Mouse (Mus musculus) heart, embryonic 10.5 days (tissue): ENCODE data around the gene Arhgap19. TPM values are rescaled to one million over a fixed set of nuclear protein-coding genes. Genes with fewer than 3 reads are reported as not detected.
A peak's percentile ranks its signal among the peaks of the same experiment; 100 is the strongest.

ENCODE experiments used
- DNase-seq: peaks from one replicate; pipeline ENCODE4 v3.0.0-alpha.2; 2017; ENCODE audit warnings: low spot score
- H3K27ac ChIP-seq: fragments of 300-500 bp; sonication (generic); 2 replicates; pipeline ENCODE4 v1.5.1; 2016; ENCODE audit warnings: mild to moderate bottlenecking
- H3K27me3 ChIP-seq: fragments of 300-500 bp; sonication (generic); 2 replicates; pipeline ENCODE4 v1.6.1; 2016; ENCODE audit warnings: mild to moderate bottlenecking; ENCODE audit not compliant: poor library complexity, insufficient read depth, severe bottlenecking
- H3K36me3 ChIP-seq: fragments of 300-500 bp; sonication (generic); 2 replicates; pipeline ENCODE4 v1.6.1; 2016; ENCODE audit warnings: mild to moderate bottlenecking, moderate library complexity
- H3K4me1 ChIP-seq: fragments of 300-500 bp; sonication (generic); 2 replicates; pipeline ENCODE4 v1.6.1; 2016; ENCODE audit warnings: mild to moderate bottlenecking
- H3K4me3 ChIP-seq: fragments of 300-500 bp; sonication (generic); 2 replicates; pipeline ENCODE4 v1.5.1; 2016; ENCODE audit warnings: mild to moderate bottlenecking, moderate library complexity
- H3K9me3 ChIP-seq: fragments of 300-500 bp; sonication (generic); 2 replicates; pipeline ENCODE4 v1.6.1; 2016; ENCODE audit warnings: mild to moderate bottlenecking, moderate library complexity
- WGBS: fragments of 180-500 bp; shearing (Covaris S2); methylation state at CpG from one replicate; pipeline ENCODE4 v1.1.7; 2016; 5-methylcytosine and 5-hydroxymethylcytosine counted together
- polyA plus RNA-seq: library from polyadenylated mRNA; unstranded; fragments of >200 nt; fragmentation: Nextera tagmentation; extraction: Ambion mirVana; gene quantifications from 2 replicates; pipeline ENCODE4 v1.2.1, GENCODE M21; 2016

Arhgap19 gene
- polyA plus RNA-seq, 1 experiment from 2014 or later = 29.5 TPM

DNA sequence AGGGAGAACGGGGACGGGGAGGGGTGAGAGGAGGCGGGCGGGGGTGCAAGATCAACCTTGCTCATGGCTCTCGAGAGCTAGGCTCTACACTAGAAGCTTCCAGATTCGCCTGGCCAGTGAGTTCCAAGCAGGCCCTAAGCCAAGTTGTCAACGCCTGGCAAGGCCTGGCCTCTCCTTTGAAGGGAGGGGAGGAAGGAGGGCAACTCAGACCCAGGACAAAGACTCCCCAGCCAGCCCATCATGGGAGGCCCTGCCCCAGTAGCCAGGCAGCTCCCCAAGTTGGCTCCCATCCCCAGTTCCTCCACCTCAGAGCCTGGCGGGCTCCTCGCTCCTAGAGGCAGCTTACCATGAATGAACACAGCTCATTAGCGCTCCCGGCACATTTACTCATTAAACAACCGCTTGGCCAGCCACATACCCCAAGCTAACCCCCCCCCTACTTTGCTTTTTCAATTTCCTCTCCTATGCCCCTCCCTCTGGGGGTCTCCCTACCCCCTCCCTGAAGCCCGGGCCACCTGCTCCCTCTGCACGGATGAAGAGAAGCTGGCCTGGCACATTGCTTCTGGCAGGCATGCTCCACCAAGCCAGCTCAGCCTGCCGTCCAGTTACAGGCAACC, 55.8 kb downstream of the Arhgap19 start:
- no peak for DNase-seq
- Histone ChIP-seq H3K4me3 (no peak overlapping the region), H3K9me3 (no peaks in the 10 kb centered on the region), H3K27ac (no peak overlapping the region), H3K4me1 (peaks cover 35% of the 10 kb centered on the region), H3K36me3 (no peaks in the 10 kb centered on the region), H3K27me3 (peaks cover 92% of the 10 kb centered on the region)
- 43% methylated on average over 15 of the region's 15 CpGs for WGBS

GRCm38 (mm10) chr19:41743396-41743795, 58.5 kb downstream of the Arhgap19 start, which contains the start of gene Slit1:
Gene Slit1 (minus strand): TSS chr19:41743665.
- no peak for DNase-seq
- no peaks in the 10 kb centered on the region for H3K9me3 ChIP-seq
- H3K27me3 ChIP-seq = peaks cover 97% of the 10 kb centered on the region
- H3K4me3 ChIP-seq = peak within 1 kb of the TSS; percentile 59
- H3K4me1 ChIP-seq = peaks cover 39% of the 10 kb centered on the region
- H3K27ac ChIP-seq = 0 out of 2 replicates have a peak within 1 kb of the TSS, but pooled peaks have one; percentile 16
- 1% methylated on average over 42 of the region's 44 CpGs for WGBS
- no peaks in the 10 kb centered on the region for H3K36me3 ChIP-seq

DNA sequence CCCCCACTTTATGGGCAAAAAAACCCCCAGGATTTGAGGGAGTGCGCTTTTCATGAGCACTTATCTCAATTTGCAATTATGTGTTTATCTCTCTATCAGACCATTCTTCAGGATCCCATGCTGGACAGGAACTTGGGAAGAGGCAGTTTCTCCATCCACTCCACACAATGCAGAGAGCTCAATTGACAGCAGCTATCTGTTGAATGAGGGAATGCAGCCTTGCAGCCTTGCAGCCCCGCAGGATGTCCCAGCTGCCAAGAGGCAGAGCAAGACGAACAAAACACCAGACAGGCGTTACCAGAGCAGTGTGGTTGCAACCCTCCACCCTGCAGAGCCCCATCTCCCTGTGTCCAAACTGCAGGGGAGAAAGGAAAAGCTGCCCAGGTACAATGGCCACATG, 63.0 kb downstream of the Arhgap19 start:
- Histone ChIP-seq H3K27ac (no peak overlapping the region), H3K36me3 (no peaks in the 10 kb centered on the region), H3K27me3 (peaks cover 94% of the 10 kb centered on the region), H3K4me3 (no peak overlapping the region), H3K4me1 (peaks cover 36% of the 10 kb centered on the region), H3K9me3 (no peaks in the 10 kb centered on the region)
- 2% methylated on average over 4 of the region's 4 CpGs for WGBS
- DNase-seq = no peak

- Histone ChIP-seq H3K4me3 (peak overlapping the region; percentile 46), H3K27ac (no peak overlapping the region), H3K4me1 (peaks cover 31% of the 10 kb centered on the region), H3K27me3 (peaks cover 94% of the 10 kb centered on the region), H3K36me3 (no peaks in the 10 kb centered on the region), H3K9me3 (no peaks in the 10 kb centered on the region)
- 5% methylated on average over 14 of the region's 14 CpGs for WGBS
- DNase-seq = no peak
Observed at GRCm38 (mm10) chr19:41738429-41738805, 63.4 kb downstream of the Arhgap19 start.

DNA sequence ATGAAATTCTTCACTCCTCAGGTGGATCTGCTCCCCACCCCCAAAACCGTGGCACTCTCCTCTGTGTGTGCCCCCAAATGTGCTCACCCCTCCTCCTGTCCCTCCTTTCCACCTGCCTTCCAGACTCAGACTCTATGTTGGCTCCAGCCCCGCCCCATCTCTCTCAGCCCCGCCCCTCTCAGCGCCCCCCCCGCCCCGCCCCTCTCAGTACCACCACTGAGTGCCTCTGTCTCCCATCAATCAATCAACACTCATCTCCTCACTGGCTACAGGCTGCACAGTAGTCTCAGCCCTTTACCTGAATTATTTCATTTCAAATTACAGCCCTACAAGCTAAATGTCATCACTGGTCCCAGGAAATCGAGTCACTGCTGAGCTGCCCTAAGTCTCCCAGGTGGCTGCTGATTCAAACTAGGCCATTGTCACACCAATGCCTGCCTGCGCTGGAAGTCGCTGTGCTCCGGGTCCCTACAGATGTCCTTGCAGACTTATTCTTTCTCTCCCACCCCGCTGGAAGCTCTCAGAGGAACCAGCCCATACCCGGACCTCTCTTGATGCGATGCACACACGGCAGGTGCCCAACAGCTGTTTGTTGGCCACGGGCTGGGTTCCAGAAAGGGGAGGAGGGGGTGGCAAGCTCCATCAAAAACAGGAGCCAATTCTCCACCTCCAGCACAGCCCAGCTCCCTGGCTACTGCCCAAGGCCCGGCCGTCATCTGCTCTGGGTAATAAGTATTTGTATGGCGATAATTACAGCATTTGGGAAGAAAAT, 64.0 kb downstream of the Arhgap19 start:
- no peaks in the 10 kb centered on the region for H3K36me3 ChIP-seq
- no peaks in the 10 kb centered on the region for H3K9me3 ChIP-seq
- no peak overlapping the region for H3K27ac ChIP-seq
- H3K4me3 ChIP-seq = peak overlapping the region; percentile 46
- 1% methylated on average over 17 of the region's 18 CpGs for WGBS
- peaks cover 25% of the 10 kb centered on the region for H3K4me1 ChIP-seq
- DNase-seq = no peak
- H3K27me3 ChIP-seq = peaks cover 90% of the 10 kb centered on the region

DNA sequence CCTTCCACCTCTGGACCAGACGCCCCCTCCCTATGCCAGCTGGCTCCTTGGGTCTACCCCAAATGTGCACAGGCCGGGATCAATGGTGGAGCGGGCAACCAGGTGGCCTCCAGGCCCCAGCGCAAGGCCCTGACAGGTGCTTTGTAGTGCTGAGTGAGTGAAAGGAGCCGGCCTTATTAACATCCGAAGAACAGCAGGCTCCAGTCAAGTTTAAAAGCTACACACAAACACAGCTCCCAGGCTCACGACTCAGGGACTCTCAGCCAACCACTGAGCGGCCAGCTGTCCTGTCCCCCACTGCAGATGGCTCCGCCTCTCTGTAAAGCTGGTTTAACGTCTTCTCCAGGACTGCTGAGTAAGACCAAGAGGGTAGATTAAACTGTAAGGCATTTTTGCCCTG, 67.2 kb downstream of the Arhgap19 start:
- no peak for DNase-seq
- Histone ChIP-seq H3K4me3 (no peak overlapping the region), H3K9me3 (no peaks in the 10 kb centered on the region), H3K36me3 (no peaks in the 10 kb centered on the region), H3K27me3 (peaks cover 60% of the 10 kb centered on the region), H3K27ac (no peak overlapping the region), H3K4me1 (peaks cover 20% of the 10 kb centered on the region)
- WGBS = 19% methylated on average over 10 of the region's 10 CpGs

- H3K4me1 ChIP-seq = peaks cover 14% of the 10 kb centered on the region
- no peak overlapping the region for H3K4me3 ChIP-seq
- 58% methylated on average over 2 of the region's 2 CpGs for WGBS
- DNase-seq = no peak
- no peak overlapping the region for H3K27ac ChIP-seq
- peaks cover 18% of the 10 kb centered on the region for H3K27me3 ChIP-seq
- no peaks in the 10 kb centered on the region for H3K36me3 ChIP-seq
- H3K9me3 ChIP-seq = no peaks in the 10 kb centered on the region
Observed at GRCm38 (mm10) chr19:41725491-41725890, 76.4 kb downstream of the Arhgap19 start.

DNA sequence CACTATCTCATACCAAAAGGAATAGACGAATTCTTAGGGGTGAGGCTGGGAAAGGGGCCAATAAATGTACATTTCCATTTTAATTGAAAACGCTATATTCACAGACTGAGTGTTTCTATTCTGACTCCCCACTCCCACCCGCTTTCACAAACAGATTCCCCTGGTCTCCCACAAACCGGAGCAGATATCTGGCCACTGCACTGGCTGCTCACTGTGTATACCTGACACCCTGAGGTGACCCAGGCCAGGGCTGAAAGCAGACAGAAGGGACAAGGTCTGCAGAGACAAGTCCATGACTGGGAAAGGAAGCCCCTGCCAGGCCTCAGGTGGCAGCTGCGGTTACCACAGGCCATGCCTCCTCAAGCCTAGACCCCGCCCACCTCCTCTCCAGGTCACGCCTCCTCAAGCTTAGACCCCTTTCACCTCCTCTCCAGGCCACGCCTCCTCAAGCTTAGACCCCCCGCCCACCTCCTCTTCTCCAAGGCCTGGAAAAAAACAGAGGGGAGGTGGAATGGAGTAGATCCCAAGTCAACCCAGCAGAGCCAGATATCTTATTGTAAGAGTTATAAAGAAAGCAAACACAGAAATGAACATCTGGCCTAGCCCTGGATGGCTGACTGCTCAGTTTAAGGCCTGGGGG, 76.9 kb downstream of the Arhgap19 start:
- H3K27ac ChIP-seq = no peak overlapping the region
- H3K27me3 ChIP-seq = peaks cover 18% of the 10 kb centered on the region
- peaks cover 14% of the 10 kb centered on the region for H3K4me1 ChIP-seq
- H3K36me3 ChIP-seq = no peaks in the 10 kb centered on the region
- DNase-seq = no peak
- WGBS = 39% methylated on average over 9 of the region's 9 CpGs
- H3K4me3 ChIP-seq = no peak overlapping the region
- no peaks in the 10 kb centered on the region for H3K9me3 ChIP-seq

- H3K27ac ChIP-seq = 0 out of 2 replicates have a peak overlapping the region, but pooled peaks have one; percentile 16
- H3K4me3 ChIP-seq = no peak overlapping the region
- WGBS = 6% methylated on average over 2 of the region's 2 CpGs
- H3K36me3 ChIP-seq = no peaks in the 10 kb centered on the region
- DNase-seq = no peak
- H3K4me1 ChIP-seq = peaks cover 17% of the 10 kb centered on the region
- peaks cover 17% of the 10 kb centered on the region for H3K27me3 ChIP-seq
- H3K9me3 ChIP-seq = no peaks in the 10 kb centered on the region
Observed at GRCm38 (mm10) chr19:41723337-41723736, 78.5 kb downstream of the Arhgap19 start.

DNA sequence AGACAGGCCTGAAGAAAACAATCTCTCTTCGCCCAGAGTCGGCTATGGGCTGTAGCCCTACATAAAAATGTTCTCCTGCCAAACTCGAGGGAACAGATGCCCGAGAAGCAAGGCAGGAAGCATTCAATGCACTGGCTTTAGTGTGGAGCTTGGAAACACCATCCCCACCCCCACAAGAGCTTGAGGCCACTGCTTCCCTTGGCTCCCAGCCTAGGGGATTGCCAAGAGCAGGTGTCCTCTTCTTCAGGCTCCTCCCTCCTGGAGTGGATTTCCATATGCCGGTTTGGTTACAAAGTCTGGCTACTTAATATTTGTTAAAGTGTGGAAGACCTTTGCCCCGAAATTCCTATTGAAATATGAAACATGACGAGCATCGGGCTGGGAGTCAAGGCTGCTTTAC, 82.4 kb downstream of the Arhgap19 start:
- no peak for DNase-seq
- Histone ChIP-seq H3K27ac (no peak overlapping the region), H3K36me3 (no peaks in the 10 kb centered on the region), H3K9me3 (no peaks in the 10 kb centered on the region), H3K4me1 (peaks cover 33% of the 10 kb centered on the region), H3K27me3 (peaks cover 30% of the 10 kb centered on the region), H3K4me3 (no peak overlapping the region)
- WGBS = 83% methylated on average over 8 of the region's 8 CpGs

Other genes starting within 250 kb of the Arhgap19 start
- gene Gm340, start 219.7 kb downstream of the Arhgap19 start, polyA plus RNA-seq = 1.8 and 1.9 TPM in 2 replicates
- gene Slit1, start 58.4 kb downstream of the Arhgap19 start, polyA plus RNA-seq = 0.21 and 0.87 TPM in 2 replicates
- gene Frat1, start 27.9 kb upstream of the Arhgap19 start, polyA plus RNA-seq = 3.2 and 6.6 TPM in 2 replicates
- gene Frat2, start 46.1 kb upstream of the Arhgap19 start, polyA plus RNA-seq = 1.6 and 4.0 TPM in 2 replicates
- gene Rrp12, start 94.1 kb upstream of the Arhgap19 start, polyA plus RNA-seq = 25.1 and 25.8 TPM in 2 replicates
- 1,222 and 1,272 TPM in 2 replicates for gene Pgam1, start 109.9 kb upstream of the Arhgap19 start, polyA plus RNA-seq
- gene Exosc1, start 131.4 kb upstream of the Arhgap19 start, polyA plus RNA-seq = 60.1 and 78.1 TPM in 2 replicates
- 73.4 and 78.9 TPM in 2 replicates for gene Zdhhc16, start 131.4 kb upstream of the Arhgap19 start, polyA plus RNA-seq
- gene Mms19, start 179.1 kb upstream of the Arhgap19 start, polyA plus RNA-seq = 25.4 and 27.0 TPM in 2 replicates
- 12.4 and 14.0 TPM in 2 replicates for gene Ubtd1, start 179.7 kb upstream of the Arhgap19 start, polyA plus RNA-seq
- not detected in 2 replicates for gene Ankrd2, start 234.0 kb upstream of the Arhgap19 start, polyA plus RNA-seq
- gene Hoga1, start 243.6 kb upstream of the Arhgap19 start, polyA plus RNA-seq = 0.85 and 1.6 TPM in 2 replicates